ENCODE assay signal across 8 mouse cellular contexts in genomic region chr19:53460312-53461024, GRCm38 (mm10).
DNase-seq lines count a peak whose midpoint lies in the region; ATAC-seq and TF ChIP-seq lines count a peak whose summit lies in the region.

No protein-coding gene starts in this region.

- H3K79me2 ChIP-seq in CH12.LX (replicated peaks; ENCODE audit: control insufficient read depth, extremely low read depth, insufficient read depth, poor library complexity, severe bottlenecking): no peaks in the 10 kb centered on the region

- H3K4me1 ChIP-seq in heart, embryonic 14.5 days (ENCODE audit: control insufficient read depth in 2 of 2, insufficient read depth in 2 of 2, low read length in 2 of 2): peaks cover 5 to 12% of the 10 kb centered on the region in 2 experiments; a peak in 2 of 4 replicates
- H3K4me1 ChIP-seq in CH12.LX (ENCODE audit: control insufficient read depth in 1 of 2, insufficient read depth in 2 of 2): peaks cover 22 to 59% of the 10 kb centered on the region in 2 experiments
- H3K4me1 ChIP-seq in forebrain, embryonic 15.5 days: peaks cover 22% of the 10 kb centered on the region
- peaks cover 22% of the 10 kb centered on the region for H3K4me1 ChIP-seq in midbrain, embryonic 12.5 days

- intact Hi-C loops in heart, postnatal 10 days (cut with DNase I): no loop called here

- DNase-seq in heart, postnatal 10 days: no peak
- peak; percentile 68 for DNase-seq in CH12.LX (ENCODE audit: extremely low read depth)
- DNase-seq in testis, postnatal 10 days (ENCODE audit: low spot score): no peak
- DNase-seq in layer of hippocampus, postnatal 10 days (ENCODE audit: low spot score in 2 of 2): no peak
- DNase-seq in frontal cortex, postnatal 25 days (ENCODE audit: low spot score in 2 of 2): no peak

- H3K27me3 ChIP-seq in heart, embryonic 14.5 days (ENCODE audit: control insufficient read depth, insufficient read depth, low read length): no peaks in the 10 kb centered on the region
- no peaks in the 10 kb centered on the region for H3K27me3 ChIP-seq in CH12.LX (replicated peaks)
- no peaks in the 10 kb centered on the region for H3K27me3 ChIP-seq in forebrain, embryonic 15.5 days
- H3K27me3 ChIP-seq in midbrain, embryonic 12.5 days: peaks cover 26% of the 10 kb centered on the region

- WGBS in heart, embryonic 14.5 days: 19% methylated on average over 19 of the region's 19 CpGs
- 7% methylated on average over 19 of the region's 19 CpGs for WGBS in forebrain, embryonic 15.5 days
- WGBS in midbrain, embryonic 12.5 days: 6% methylated on average over 19 of the region's 19 CpGs

- no peak; the same call in none of the 2 replicates for TF ChIP-seq POLR2A in CH12.LX (IDR thresholded peaks at IDR 0.05; ENCODE audit: low read depth, low read length)

- peak overlapping the region; percentile 22 for H3K4me2 ChIP-seq in heart, embryonic 14.5 days (ENCODE audit: low read length)
- H3K4me2 ChIP-seq in CH12.LX (ENCODE audit: insufficient read depth, low read depth, poor library complexity, severe bottlenecking): peak overlapping the region; percentile 69
- peak overlapping the region; percentile 28 for H3K4me2 ChIP-seq in forebrain, embryonic 15.5 days (replicated peaks)
- peak overlapping the region; percentile 45 for H3K4me2 ChIP-seq in midbrain, embryonic 12.5 days (replicated peaks)

- H3K9ac ChIP-seq in heart, embryonic 14.5 days (ENCODE audit: low read length): no peak overlapping the region
- H3K9ac ChIP-seq in CH12.LX (ENCODE audit: insufficient read depth, low read depth): peak overlapping the region; percentile 63
- no peak overlapping the region for H3K9ac ChIP-seq in forebrain, embryonic 15.5 days (replicated peaks)
- H3K9ac ChIP-seq in midbrain, embryonic 12.5 days (replicated peaks): no peak overlapping the region

- TF ChIP-seq CTCF in CH12.LX (conservative IDR thresholded peaks at IDR 0.05 in 1 of 2, IDR thresholded peaks at IDR 0.05 in 1 of 2; ENCODE audit: low read depth in 2 of 2, low read length in 2 of 2): no peak

- no peak for TF ChIP-seq RAD21 in CH12.LX (IDR thresholded peaks at IDR 0.05; ENCODE audit: low read depth, low read length)

- H3K36me3 ChIP-seq in heart, embryonic 14.5 days (ENCODE audit: control insufficient read depth, insufficient read depth, low read length): no peaks in the 10 kb centered on the region
- peaks cover 3 to 19% of the 10 kb centered on the region in 2 experiments for H3K36me3 ChIP-seq in CH12.LX (replicated peaks in 1 of 2; ENCODE audit: control insufficient read depth in 1 of 2, insufficient read depth in 1 of 2, low read length in 1 of 2)
- no peaks in the 10 kb centered on the region for H3K36me3 ChIP-seq in forebrain, embryonic 15.5 days
- H3K36me3 ChIP-seq in midbrain, embryonic 12.5 days: no peaks in the 10 kb centered on the region

- dilution Hi-C loops in CH12.LX (cut with MboI; ENCODE audit: extremely low pct_ligation_motif_present, extremely low pct_unique_long_range_greater_than_20kb, low sequenced_read_pairs): no loop called here

- in situ Hi-C loops in CH12.LX (cut with MboI; ENCODE audit: low pct_ligation_motif_present, low pct_unique_long_range_greater_than_20kb, low sequenced_read_pairs): no loop called here

- ATAC-seq in heart, embryonic 14.5 days (ENCODE audit: insufficient number of reproducible peaks, insufficient read depth, low FRiP score, low read depth): no peak
- ATAC-seq in forebrain, embryonic 15.5 days (replicated peaks): no peak
- ATAC-seq in midbrain, embryonic 12.5 days (ENCODE audit: low FRiP score, low read depth): no peak

- H3K4me3 ChIP-seq in heart, embryonic 14.5 days (ENCODE audit: control insufficient read depth in 1 of 2, insufficient read depth in 1 of 2, low read depth in 1 of 2, low read length in 2 of 2): no peak overlapping the region
- H3K4me3 ChIP-seq in CH12.LX (replicated peaks in 1 of 3; ENCODE audit: low read depth in 2 of 3, low read length in 2 of 3, poor library complexity in 1 of 3): peak overlapping the region; percentile 51 to 63 (median 53)
- H3K4me3 ChIP-seq in forebrain, embryonic 15.5 days: no peak overlapping the region
- H3K4me3 ChIP-seq in midbrain, embryonic 12.5 days: peak overlapping the region; percentile 5; the same call in 1 of the 2 replicates

- H3K27ac ChIP-seq in heart, embryonic 14.5 days (replicated peaks in 1 of 2; ENCODE audit: control insufficient read depth in 1 of 2, insufficient read depth in 1 of 2, low read depth in 2 of 2, low read length in 2 of 2): no peak overlapping the region
- H3K27ac ChIP-seq in CH12.LX (ENCODE audit: insufficient read depth, low read depth): peak overlapping the region; percentile 93
- no peak overlapping the region for H3K27ac ChIP-seq in forebrain, embryonic 15.5 days (replicated peaks)
- H3K27ac ChIP-seq in midbrain, embryonic 12.5 days (replicated peaks): no peak overlapping the region

- no peak for TF ChIP-seq EP300 in CH12.LX (IDR thresholded peaks at IDR 0.05; ENCODE audit: low read length)

- no peaks in the 10 kb centered on the region for H3K9me3 ChIP-seq in heart, embryonic 14.5 days (ENCODE audit: control insufficient read depth, low read length)
- H3K9me3 ChIP-seq in CH12.LX (replicated peaks; ENCODE audit: low read length): peaks cover 3% of the 10 kb centered on the region
- H3K9me3 ChIP-seq in forebrain, embryonic 15.5 days: no peaks in the 10 kb centered on the region
- H3K9me3 ChIP-seq in midbrain, embryonic 12.5 days: no peaks in the 10 kb centered on the region

TF ChIP-seq in CH12.LX, 34 proteins besides CTCF, POLR2A, EP300 and RAD21:
- no peak for TF ChIP-seq GABPA (IDR thresholded peaks at IDR 0.05; ENCODE audit: insufficient replicate concordance, low read depth, low read length)
- TF ChIP-seq ZKSCAN1 (IDR thresholded peaks at IDR 0.05; ENCODE audit: borderline replicate concordance, low read depth, low read length): no peak
- no peak for TF ChIP-seq KAT2A (IDR thresholded peaks at IDR 0.05; ENCODE audit: insufficient replicate concordance, low read length)
- TF ChIP-seq NELFE (IDR thresholded peaks at IDR 0.05; ENCODE audit: low read depth, low read length): peak; percentile 42; the same call in 1 of the 2 replicates
- TF ChIP-seq CHD2 (IDR thresholded peaks at IDR 0.05; ENCODE audit: low read length): peak; percentile 14; the same call in 1 of the 2 replicates
- TF ChIP-seq TCF12 (IDR thresholded peaks at IDR 0.05; ENCODE audit: low read depth, low read length): peak; percentile 32; the same call in 1 of the 2 replicates
- TF ChIP-seq SIN3A (IDR thresholded peaks at IDR 0.05; ENCODE audit: low read length): peak; percentile 55; the same call in 1 of the 2 replicates
- TF ChIP-seq E2F4 (IDR thresholded peaks at IDR 0.05; ENCODE audit: insufficient replicate concordance, low read depth, low read length): no peak
- TF ChIP-seq ELF1 (IDR thresholded peaks at IDR 0.05; ENCODE audit: low read depth, low read length): peak; percentile 64
- TF ChIP-seq TBP (conservative IDR thresholded peaks at IDR 0.05; ENCODE audit: low read depth, low read length): peak; percentile 80
- TF ChIP-seq ZC3H11A (IDR thresholded peaks at IDR 0.05; ENCODE audit: low read depth, low read length): no peak
- 0 out of 2 replicates have a peak, but pooled peaks have one; percentile 27 for TF ChIP-seq ZMIZ1 (IDR thresholded peaks at IDR 0.05; ENCODE audit: low read depth, low read length)
- TF ChIP-seq MXI1 (IDR thresholded peaks at IDR 0.05; ENCODE audit: low read depth, low read length): peak; percentile 13; the same call in 1 of the 2 replicates
- no peak for TF ChIP-seq JUN (IDR thresholded peaks at IDR 0.05; ENCODE audit: insufficient read depth, low read depth, low read length)

Comparison
In these comparisons a context has a peak if more than half of its experiments do, and no peak if none do; other contexts are left out.
1. H3K4me3 ChIP-seq: peak in CH12.LX (3 of 3) and midbrain, embryonic 12.5 days (single experiment); none in heart, embryonic 14.5 days (0 of 2) and forebrain, embryonic 15.5 days (single experiment).
2. Peak in every context shown above with its lines, with median percentiles within 50 percentile points of each other: H3K4me2 ChIP-seq.